Mouse (Mus musculus): ENCODE measurements around the gene St8sia1. TPM values are rescaled to one million over a fixed set of nuclear protein-coding genes. Genes with fewer than 3 reads are reported as not detected.
"Not testable (repeated sequence)": the region's sequence is repeated elsewhere in the genome, so short reads cannot be mapped to it uniquely, and the experiment has no call there.

The St8sia1 gene
- polyA plus RNA-seq, 1 experiment from 2014 or later = 8.4 TPM

DNA sequence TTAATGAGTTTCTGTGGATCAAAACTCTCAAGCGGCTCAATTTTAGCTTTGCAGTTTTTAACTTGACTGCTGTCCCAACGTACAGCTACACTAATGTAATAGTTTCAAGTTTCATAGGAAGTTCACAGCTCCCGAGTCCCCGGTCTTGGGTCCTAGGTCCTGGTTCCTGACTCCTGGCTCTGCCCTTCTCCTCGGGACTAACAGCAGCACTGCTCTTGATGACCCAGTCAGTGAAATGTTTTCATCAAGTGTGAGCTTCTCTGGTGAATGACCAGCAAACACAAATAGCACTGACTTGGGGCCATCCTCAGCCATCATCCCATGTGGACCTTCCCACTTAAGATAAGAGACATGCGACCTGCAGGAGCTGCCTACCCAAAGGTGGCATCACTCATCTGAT lies 24.0 kb upstream of the St8sia1 start:
- Histone ChIP-seq H3K4me2 (ENCODE audit: low read length) (no peak overlapping the region), H3K36me3 (ENCODE audit: control insufficient read depth, insufficient read depth, low read length) (no peaks in the 10 kb centered on the region), H3K9me3 (ENCODE audit: control insufficient read depth, low read length) (no peaks in the 10 kb centered on the region), H3K27ac (replicated peaks; ENCODE audit: low read depth, low read length) (no peak overlapping the region), H3K9ac (replicated peaks; ENCODE audit: low read length) (no peak overlapping the region), H3K4me1 (ENCODE audit: control insufficient read depth, insufficient read depth, low read length) (peaks cover 17% of the 10 kb centered on the region; the same call in 1 of the 2 replicates), H3K4me3 (replicated peaks; ENCODE audit: low read depth, low read length) (no peak overlapping the region), H3K27me3 (ENCODE audit: control insufficient read depth, insufficient read depth, low read length) (no peaks in the 10 kb centered on the region)
- DNase-seq (no peak), ATAC-seq (ENCODE audit: low FRiP score, low TSS enrichment) (no peak)
- WGBS = 83% methylated on average over 6 of the region's 6 CpGs

DNA sequence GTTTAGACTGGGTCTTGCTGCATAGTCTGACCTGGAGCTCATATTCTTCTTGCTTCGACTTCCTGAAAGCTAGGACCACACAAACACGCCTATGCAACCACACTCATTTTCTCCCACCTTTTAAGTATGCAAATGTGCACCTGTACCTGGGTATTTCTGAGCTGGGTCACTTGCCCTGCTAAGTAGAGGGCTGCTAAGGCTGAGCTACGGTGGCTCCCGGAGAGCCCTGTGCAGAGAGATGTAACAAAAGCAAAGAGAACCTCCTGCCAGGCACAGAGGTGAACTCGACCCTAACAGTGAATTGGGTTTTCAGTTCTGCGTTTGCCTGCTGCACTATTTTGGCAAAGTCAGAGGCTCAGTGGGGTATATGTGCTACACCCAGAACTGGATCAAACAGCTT lies 23.4 kb upstream of the St8sia1 start:
- no peaks in the 10 kb centered on the region for H3K9me3 ChIP-seq (ENCODE audit: control insufficient read depth, low read length)
- H3K36me3 ChIP-seq (ENCODE audit: control insufficient read depth, insufficient read depth, low read length) = no peaks in the 10 kb centered on the region
- H3K4me3 ChIP-seq (replicated peaks; ENCODE audit: low read depth, low read length) = no peak overlapping the region
- 77% methylated on average over 6 of the region's 6 CpGs for WGBS
- H3K27me3 ChIP-seq (ENCODE audit: control insufficient read depth, insufficient read depth, low read length) = no peaks in the 10 kb centered on the region
- H3K4me1 ChIP-seq (ENCODE audit: control insufficient read depth, insufficient read depth, low read length) = peaks cover 14% of the 10 kb centered on the region; the same call in 1 of the 2 replicates
- H3K4me2 ChIP-seq (ENCODE audit: low read length) = no peak overlapping the region
- ATAC-seq (ENCODE audit: low FRiP score, low TSS enrichment) = no peak
- no peak for DNase-seq
- no peak overlapping the region for H3K9ac ChIP-seq (replicated peaks; ENCODE audit: low read length)
- H3K27ac ChIP-seq (replicated peaks; ENCODE audit: low read depth, low read length) = no peak overlapping the region

DNA sequence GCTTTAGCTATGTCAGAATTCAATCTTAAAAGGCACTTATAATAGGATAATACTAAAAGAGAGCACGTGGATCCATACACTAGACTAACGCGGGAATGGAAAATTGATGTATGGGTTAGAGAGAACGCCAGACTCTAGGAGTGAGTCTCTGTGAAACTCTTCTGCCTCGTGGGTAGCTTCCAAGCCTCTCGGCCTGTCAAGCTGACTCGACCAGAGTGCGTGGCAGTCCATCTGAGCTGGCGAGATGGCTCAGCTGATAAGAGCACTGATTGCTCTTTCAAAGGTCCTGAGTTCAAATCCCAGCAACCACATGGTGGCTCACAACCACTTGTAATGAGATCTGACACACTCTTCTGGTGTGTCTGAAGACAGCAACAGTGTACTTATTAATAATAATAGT lies 22.5 kb upstream of the St8sia1 start:
- not testable (repeated sequence) for DNase-seq; ATAC-seq (ENCODE audit: low FRiP score, low TSS enrichment)
- 91% methylated on average over 9 of the region's 9 CpGs for WGBS

DNA sequence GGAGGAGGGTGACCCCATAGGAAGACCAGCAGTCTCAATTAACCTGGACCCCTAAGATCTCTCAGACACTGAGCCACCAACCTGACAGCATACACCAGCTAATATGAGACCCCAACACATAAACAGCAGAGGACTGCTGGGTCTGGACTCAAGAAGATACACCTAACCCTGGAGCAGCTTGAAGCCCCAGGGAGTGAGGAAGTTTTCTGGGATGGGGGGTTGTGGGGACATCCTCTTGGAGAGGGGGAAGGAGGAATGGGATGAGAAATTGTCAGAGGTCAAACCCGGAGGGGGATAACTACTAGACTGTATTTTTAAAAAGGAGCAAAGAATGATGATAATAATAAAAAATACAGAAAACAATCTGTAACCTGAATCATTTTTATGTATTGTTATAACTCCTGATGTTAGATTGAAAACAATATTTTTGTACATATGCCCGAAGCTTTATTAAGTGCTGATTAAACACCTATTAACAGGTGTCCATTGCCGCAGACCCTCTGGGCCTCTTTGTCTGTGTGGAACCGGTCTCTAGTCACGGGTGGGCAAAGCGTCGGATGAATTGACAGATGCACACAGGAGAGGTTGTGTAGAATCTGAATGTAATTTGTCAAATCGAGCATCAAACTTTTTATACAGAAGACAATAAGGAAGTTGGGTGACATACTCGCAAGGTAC lies 21.4 kb upstream of the St8sia1 start:
- H3K27me3 ChIP-seq (ENCODE audit: control insufficient read depth, insufficient read depth, low read length); H3K4me1 ChIP-seq (ENCODE audit: control insufficient read depth, insufficient read depth, low read length); DNase-seq; H3K9me3 ChIP-seq (ENCODE audit: control insufficient read depth, low read length); ATAC-seq (ENCODE audit: low FRiP score, low TSS enrichment); H3K9ac ChIP-seq (replicated peaks; ENCODE audit: low read length); H3K4me3 ChIP-seq (replicated peaks; ENCODE audit: low read depth, low read length); H3K27ac ChIP-seq (replicated peaks; ENCODE audit: low read depth, low read length); H3K4me2 ChIP-seq (ENCODE audit: low read length); H3K36me3 ChIP-seq (ENCODE audit: control insufficient read depth, insufficient read depth, low read length): not testable (repeated sequence)
- WGBS = 94% methylated on average over 9 of the region's 9 CpGs

More for the DNA sequence above, 22.5 kb upstream of the St8sia1 start:
- H3K4me1 ChIP-seq (ENCODE audit: control insufficient read depth, insufficient read depth, low read length); H3K4me3 ChIP-seq (replicated peaks; ENCODE audit: low read depth, low read length); H3K4me2 ChIP-seq (ENCODE audit: low read length); H3K9me3 ChIP-seq (ENCODE audit: control insufficient read depth, low read length); H3K27me3 ChIP-seq (ENCODE audit: control insufficient read depth, insufficient read depth, low read length); H3K9ac ChIP-seq (replicated peaks; ENCODE audit: low read length); H3K36me3 ChIP-seq (ENCODE audit: control insufficient read depth, insufficient read depth, low read length); H3K27ac ChIP-seq (replicated peaks; ENCODE audit: low read depth, low read length): not testable (repeated sequence)

DNA sequence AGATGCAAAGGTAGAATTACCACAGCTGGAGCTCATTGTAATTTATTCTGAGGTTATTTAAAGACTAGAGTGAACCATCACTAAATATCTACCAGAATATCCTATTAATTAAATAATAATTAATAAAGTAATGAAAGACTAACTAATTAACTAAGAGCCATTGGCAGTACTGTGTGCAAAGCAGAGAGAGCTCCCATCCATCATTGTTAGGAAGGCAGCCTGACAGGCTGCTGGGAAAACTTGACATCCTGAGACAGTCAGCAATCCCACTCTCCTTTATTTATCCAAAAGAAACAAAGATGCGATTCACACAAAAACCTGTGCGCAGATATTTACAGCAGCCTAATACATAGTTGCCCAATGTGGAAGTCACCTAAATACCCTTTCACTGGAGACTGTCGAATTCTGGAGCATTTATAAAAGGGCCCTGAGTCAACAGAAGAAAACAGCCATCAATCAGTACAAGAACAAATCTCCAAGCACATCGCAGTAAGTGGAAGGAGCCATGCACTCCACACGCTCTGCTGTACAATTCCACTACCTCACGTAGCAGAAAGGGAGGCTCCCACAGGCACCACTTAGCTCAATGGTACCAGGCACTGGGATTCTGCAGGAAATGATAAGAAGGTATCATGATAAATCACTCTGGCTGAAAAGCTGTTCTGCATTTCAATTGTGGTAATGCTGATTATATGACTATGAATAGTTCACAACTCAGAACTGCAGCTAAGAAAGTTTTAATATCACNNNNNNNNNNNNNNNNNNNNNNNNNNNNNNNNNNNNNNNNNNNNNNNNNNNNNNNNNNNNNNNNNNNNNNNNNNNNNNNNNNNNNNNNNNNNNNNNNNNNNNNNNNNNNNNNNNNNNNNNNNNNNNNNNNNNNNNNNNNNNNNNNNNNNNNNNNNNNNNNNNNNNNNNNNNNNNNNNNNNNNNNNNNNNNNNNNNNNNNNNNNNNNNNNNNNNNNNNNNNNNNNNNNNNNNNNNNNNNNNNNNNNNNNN lies 15.7 kb upstream of the St8sia1 start:
- H3K27me3 ChIP-seq (ENCODE audit: control insufficient read depth, insufficient read depth, low read length) = no peaks in the 10 kb centered on the region
- no peak overlapping the region for H3K4me3 ChIP-seq (replicated peaks; ENCODE audit: low read depth, low read length)
- H3K27ac ChIP-seq (replicated peaks; ENCODE audit: low read depth, low read length) = peak overlapping the region; percentile 73
- H3K9ac ChIP-seq (replicated peaks; ENCODE audit: low read length) = no peak overlapping the region
- H3K9me3 ChIP-seq (ENCODE audit: control insufficient read depth, low read length) = no peaks in the 10 kb centered on the region
- no peaks in the 10 kb centered on the region for H3K36me3 ChIP-seq (ENCODE audit: control insufficient read depth, insufficient read depth, low read length)
- 41% methylated on average over 6 of the region's 6 CpGs for WGBS
- DNase-seq (peak; percentile 52), ATAC-seq (ENCODE audit: low FRiP score, low TSS enrichment) (peak; percentile 27; the same call in 1 of the 2 replicates)
- H3K4me2 ChIP-seq (ENCODE audit: low read length) = peak overlapping the region; percentile 13
- peaks cover 14% of the 10 kb centered on the region for H3K4me1 ChIP-seq (ENCODE audit: control insufficient read depth, insufficient read depth, low read length)

- no peaks in the 10 kb centered on the region for H3K36me3 ChIP-seq (ENCODE audit: control insufficient read depth, insufficient read depth, low read length)
- no peak overlapping the region for H3K4me2 ChIP-seq (ENCODE audit: low read length)
- 52% methylated on average over 1 of the region's 1 CpGs for WGBS
- H3K27ac ChIP-seq (replicated peaks; ENCODE audit: low read depth, low read length) = no peak overlapping the region
- ATAC-seq (ENCODE audit: low FRiP score, low TSS enrichment) (no peak), DNase-seq (no peak)
- H3K4me3 ChIP-seq (replicated peaks; ENCODE audit: low read depth, low read length) = no peak overlapping the region
- H3K9ac ChIP-seq (replicated peaks; ENCODE audit: low read length) = no peak overlapping the region
- H3K4me1 ChIP-seq (ENCODE audit: control insufficient read depth, insufficient read depth, low read length) = peaks cover 14% of the 10 kb centered on the region
- no peaks in the 10 kb centered on the region for H3K27me3 ChIP-seq (ENCODE audit: control insufficient read depth, insufficient read depth, low read length)
- H3K9me3 ChIP-seq (ENCODE audit: control insufficient read depth, low read length) = no peaks in the 10 kb centered on the region
Observed at GRCm38 (mm10) chr6:142977221-142977620, 13.0 kb upstream of the St8sia1 start.

DNA sequence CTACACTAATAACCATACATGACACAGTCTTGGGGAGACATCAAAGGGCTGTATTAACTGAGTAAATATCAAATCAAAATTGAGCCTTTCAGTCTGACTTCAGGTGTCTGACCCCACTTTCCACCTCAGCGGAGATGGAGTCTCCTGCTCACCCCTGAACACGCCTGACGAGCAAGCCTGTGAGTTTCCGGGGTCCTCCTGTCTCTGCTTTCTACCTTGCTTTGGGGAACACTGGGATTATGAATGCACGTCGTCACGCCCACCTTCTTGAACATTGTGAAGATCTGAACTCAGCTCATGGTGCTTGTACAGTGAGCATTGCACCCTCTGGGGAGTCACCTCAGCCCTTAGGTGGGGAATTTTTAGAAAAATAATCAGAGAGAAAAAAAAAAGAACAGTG lies 9.0 kb upstream of the St8sia1 start:
- H3K9ac ChIP-seq (replicated peaks; ENCODE audit: low read length) = no peak overlapping the region
- DNase-seq (no peak), ATAC-seq (ENCODE audit: low FRiP score, low TSS enrichment) (no peak)
- no peak overlapping the region for H3K27ac ChIP-seq (replicated peaks; ENCODE audit: low read depth, low read length)
- no peak overlapping the region for H3K4me2 ChIP-seq (ENCODE audit: low read length)
- H3K36me3 ChIP-seq (ENCODE audit: control insufficient read depth, insufficient read depth, low read length) = no peaks in the 10 kb centered on the region
- H3K4me1 ChIP-seq (ENCODE audit: control insufficient read depth, insufficient read depth, low read length) = no peaks in the 10 kb centered on the region
- H3K27me3 ChIP-seq (ENCODE audit: control insufficient read depth, insufficient read depth, low read length) = no peaks in the 10 kb centered on the region
- no peaks in the 10 kb centered on the region for H3K9me3 ChIP-seq (ENCODE audit: control insufficient read depth, low read length)
- H3K4me3 ChIP-seq (replicated peaks; ENCODE audit: low read depth, low read length) = no peak overlapping the region
- WGBS = 90% methylated on average over 7 of the region's 7 CpGs

- no peak overlapping the region for H3K27ac ChIP-seq (replicated peaks; ENCODE audit: low read depth, low read length)
- H3K9me3 ChIP-seq (ENCODE audit: control insufficient read depth, low read length) = no peaks in the 10 kb centered on the region
- H3K4me1 ChIP-seq (ENCODE audit: control insufficient read depth, insufficient read depth, low read length) = no peaks in the 10 kb centered on the region
- H3K9ac ChIP-seq (replicated peaks; ENCODE audit: low read length) = no peak overlapping the region
- H3K4me3 ChIP-seq (replicated peaks; ENCODE audit: low read depth, low read length) = no peak overlapping the region
- 70% methylated on average over 2 of the region's 2 CpGs for WGBS
- H3K36me3 ChIP-seq (ENCODE audit: control insufficient read depth, insufficient read depth, low read length) = no peaks in the 10 kb centered on the region
- no peak for DNase-seq
- ATAC-seq (ENCODE audit: low FRiP score, low TSS enrichment) = no peak
- no peaks in the 10 kb centered on the region for H3K27me3 ChIP-seq (ENCODE audit: control insufficient read depth, insufficient read depth, low read length)
- no peak overlapping the region for H3K4me2 ChIP-seq (ENCODE audit: low read length)
Observed at GRCm38 (mm10) chr6:142972205-142972604, 8.0 kb upstream of the St8sia1 start.

Measured in midbrain, embryonic 14.5 days (tissue).